Mouse (Mus musculus): ENCODE data around the gene Swt1. TPM values are rescaled to one million over a fixed set of nuclear protein-coding genes. Genes with fewer than 3 reads are reported as not detected.

Swt1 gene
- polyA plus RNA-seq, 1 experiment from 2014 or later: 27.7 TPM

GRCm38 (mm10) chr1:151319267-151319666, 109.0 kb downstream of the Swt1 start:
- Histone ChIP-seq H3K36me3 (ENCODE audit: control insufficient read depth, insufficient read depth, low read length) (no peaks in the 10 kb centered on the region), H3K4me3 (ENCODE audit: low read depth, low read length) (no peak overlapping the region), H3K27ac (ENCODE audit: low read depth, low read length) (no peak overlapping the region), H3K4me2 (no peak overlapping the region), H3K27me3 (ENCODE audit: control insufficient read depth, insufficient read depth, low read length) (no peaks in the 10 kb centered on the region), H3K4me1 (ENCODE audit: control insufficient read depth, insufficient read depth, low read length) (no peaks in the 10 kb centered on the region), H3K9ac (ENCODE audit: low read depth, low read length) (no peak overlapping the region), H3K9me3 (replicated peaks; ENCODE audit: control insufficient read depth, low read length) (no peaks in the 10 kb centered on the region)
- WGBS (ENCODE audit: insufficient replicate concordance): 84% methylated on average over 7 of the region's 7 CpGs
- no peak for ATAC-seq (replicated peaks; ENCODE audit: insufficient number of reproducible peaks, low FRiP score, low TSS enrichment)

Small RNA genes lying within 50 kb of the gene (microRNA-seq; reads per million reads assigned to microRNA genes)
- gene Mir7682 (ENCODE audit: borderline number of aligned reads): 1.9 reads per million, percentile 23 among the genes with 10 or more reads in this experiment

Other genes with a start within 250 kb of the Swt1 start
- 2.1 and 3.4 TPM in 2 replicates for gene Gm47985, start 245.9 kb downstream of the Swt1 start, polyA plus RNA-seq (2014; fragmentation: Nextera tagmentation; extraction: Ambion mirVana)
- 0.48 and 1.2 TPM in 2 replicates for gene Gm8947, start 236.1 kb downstream of the Swt1 start, polyA plus RNA-seq (2014; fragmentation: Nextera tagmentation; extraction: Ambion mirVana)
- gene Gm47995, start 230.0 kb downstream of the Swt1 start, polyA plus RNA-seq (2014; fragmentation: Nextera tagmentation; extraction: Ambion mirVana): 0.90 and 1.4 TPM in 2 replicates
- gene 3110040M04Rik, start 224.3 kb downstream of the Swt1 start, polyA plus RNA-seq (2014; fragmentation: Nextera tagmentation; extraction: Ambion mirVana): 0.68 and 1.1 TPM in 2 replicates
- 0.70 TPM in 1 of 2 replicates, not detected in the other for gene Gm47996, start 218.3 kb downstream of the Swt1 start, polyA plus RNA-seq (2014; fragmentation: Nextera tagmentation; extraction: Ambion mirVana)
- gene Ivns1abp, start 84.0 kb downstream of the Swt1 start, polyA plus RNA-seq (2014; fragmentation: Nextera tagmentation; extraction: Ambion mirVana): 228 and 296 TPM in 2 replicates
- gene Trmt1l, start 87 bp upstream of the Swt1 start, polyA plus RNA-seq (2014; fragmentation: Nextera tagmentation; extraction: Ambion mirVana): 41.2 and 45.7 TPM in 2 replicates
- 80.5 and 87.5 TPM in 2 replicates for gene Rnf2, start 72.5 kb upstream of the Swt1 start, polyA plus RNA-seq (2014; fragmentation: Nextera tagmentation; extraction: Ambion mirVana)
- 2.3 and 3.1 TPM in 2 replicates for gene Fam129a, start 142.7 kb upstream of the Swt1 start, polyA plus RNA-seq (2014; fragmentation: Nextera tagmentation; extraction: Ambion mirVana)

All from heart, embryonic 11.5 days (tissue).